Mouse (Mus musculus): ENCODE measurements at regions not wholly inside any gene's neighbourhood (a gene's known extent, or its start where the extent isn't known, plus 50 kb on each side); places are given as distances from the start of the nearest gene placed in this dataset.

- peak; percentile 75 for DNase-seq
These were observed 1861.7 kb upstream of the Lrrc6 start for GRCm38 (mm10) chr15:68362081-68363057.

DNA sequence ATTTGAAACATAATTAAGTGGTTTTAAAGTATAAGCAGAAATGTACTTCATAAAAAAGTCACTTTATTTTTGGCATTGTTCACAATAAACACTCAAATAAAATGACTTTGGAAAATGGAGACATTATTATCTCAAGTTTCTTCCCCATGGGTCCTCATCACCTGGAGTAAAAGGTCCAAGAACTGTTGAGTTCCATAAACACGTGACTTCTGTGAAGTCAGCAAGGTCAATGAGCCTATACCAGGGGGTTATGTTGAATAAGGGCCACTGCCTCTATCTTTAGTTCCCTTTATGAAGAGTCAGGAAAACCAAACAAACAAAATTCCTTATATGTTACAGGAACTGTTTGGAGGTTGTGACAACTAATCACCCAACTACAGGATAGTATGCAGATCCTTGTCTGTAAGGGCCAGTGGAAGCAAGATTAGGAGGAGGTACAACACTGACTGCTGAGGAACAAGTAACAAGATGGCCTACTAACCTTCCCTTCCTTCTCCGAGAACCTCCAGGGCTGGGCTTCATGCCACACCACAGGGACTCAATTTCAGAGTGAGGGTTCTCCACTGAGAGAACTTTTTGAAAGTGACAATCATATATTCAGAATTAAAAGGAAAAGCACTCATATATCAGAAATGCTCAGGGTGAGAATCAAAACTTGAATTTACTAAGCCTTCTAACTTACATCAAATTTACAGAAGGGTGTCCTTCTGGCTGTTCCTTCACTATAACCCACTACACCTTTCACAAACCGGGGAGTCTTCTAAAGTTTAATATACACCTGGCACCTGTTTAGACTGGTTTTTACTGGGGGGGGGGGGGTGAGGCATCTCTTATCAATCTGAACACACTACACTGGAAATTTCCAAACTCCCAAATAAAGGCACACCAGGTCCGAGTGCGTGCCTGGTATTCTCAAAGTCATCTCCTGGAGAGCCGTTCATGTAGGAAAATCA is 1860.5 kb upstream of the Lrrc6 start:
- peak; percentile 34 for DNase-seq

- DNase-seq, result no peak
These were observed 1858.8 kb upstream of the Lrrc6 start for GRCm38 (mm10) chr15:68359496-68359895.

DNA sequence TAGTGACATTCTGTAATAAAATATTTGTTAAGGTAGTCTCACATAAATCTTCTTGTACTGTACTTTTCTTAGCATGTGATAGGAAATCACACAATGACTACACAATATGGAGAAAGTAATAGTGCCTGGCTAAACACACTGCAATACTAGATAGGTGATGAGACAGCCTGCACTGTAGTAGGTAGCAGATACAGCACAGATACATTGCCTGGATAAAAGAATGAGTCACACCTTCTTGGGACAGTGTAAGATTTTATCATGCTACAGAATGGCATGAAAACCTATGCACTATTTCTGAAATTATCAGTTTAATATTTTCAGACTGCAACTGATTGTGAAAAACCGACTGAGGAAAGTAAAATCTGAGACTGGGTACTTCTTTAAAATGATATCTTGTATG is 1855.2 kb upstream of the Lrrc6 start:
- no peak for DNase-seq

GRCm38 (mm10) chr15:68344652-68345051 is 1843.9 kb upstream of the Lrrc6 start:
- peak; percentile 55 for DNase-seq

- no peak for DNase-seq
These were observed 1841.8 kb upstream of the Lrrc6 start for GRCm38 (mm10) chr15:68342542-68342941.

- no peak for DNase-seq
These were observed 1840.3 kb upstream of the Lrrc6 start for GRCm38 (mm10) chr15:68341056-68341455.

DNA sequence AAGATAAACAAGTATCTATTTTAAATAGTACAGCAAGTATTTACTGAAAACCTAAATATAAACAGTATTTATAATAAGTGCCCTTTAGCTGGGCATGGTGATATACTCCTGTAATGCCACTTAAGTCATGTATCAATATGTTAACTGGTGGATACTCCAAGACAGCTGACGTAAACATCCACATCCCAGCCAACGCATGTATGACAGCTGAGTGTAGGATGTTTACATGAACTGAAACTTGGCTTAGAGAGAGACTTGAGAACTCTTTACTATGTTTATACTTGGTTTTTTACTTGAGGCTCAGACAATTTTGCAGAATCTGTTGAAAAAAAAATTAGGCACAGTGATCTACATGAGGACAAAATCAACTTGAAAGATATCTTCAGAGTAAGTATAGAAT is 1836.6 kb upstream of the Lrrc6 start:
- DNase-seq, result no peak

DNA sequence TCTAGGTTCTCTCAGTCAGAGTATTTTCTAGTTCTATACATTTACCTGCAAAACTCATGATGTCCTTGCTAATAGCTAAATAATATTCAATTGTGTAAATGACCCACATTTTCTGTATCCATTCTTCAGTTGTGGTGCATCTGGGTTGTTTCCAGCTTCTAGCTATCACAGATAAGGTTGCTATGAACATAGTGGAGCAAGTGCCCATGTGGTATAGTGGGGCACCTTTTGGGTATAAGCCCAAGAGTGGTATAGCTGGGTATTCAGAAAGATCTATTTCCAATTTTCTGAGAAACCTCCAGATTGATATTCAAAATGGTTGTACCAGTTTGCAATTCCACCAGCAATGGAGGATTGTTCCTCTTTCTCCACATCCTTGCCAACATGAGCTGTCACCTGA is 1835.1 kb upstream of the Lrrc6 start:
- DNase-seq, result no peak

GRCm38 (mm10) chr15:68316116-68316515 is 1815.4 kb upstream of the Lrrc6 start:
- DNase-seq, result no peak
